Mouse (Mus musculus) intestine, embryonic 14.5 days (tissue): Measurements from ENCODE around the gene Cfap298. TPM values are rescaled to one million over a fixed set of nuclear protein-coding genes. Genes with fewer than 3 reads are reported as not detected.

ENCODE experiments used
- ATAC-seq: fragments of 200-750 bp; cut with Nextera tagmentation; replicated peaks from 2 replicates; pipeline ENCODE4 v1.8.0; 2017; ENCODE audit warnings: low read depth, moderate number of reproducible peaks, moderate TSS enrichment, moderate library complexity; ENCODE audit not compliant: low FRiP score, low TSS enrichment
- DNase-seq: peaks from one replicate; pipeline ENCODE4 v3.0.0-alpha.2; 2018; ENCODE audit warnings: low spot score
- H3K27ac ChIP-seq: fragments of 300-500 bp; sonication (generic); 2 replicates; pipeline ENCODE4 v1.5.1; 2014; ENCODE audit warnings: low read depth, mild to moderate bottlenecking, control low read depth
- H3K27me3 ChIP-seq: fragments of 300-500 bp; sonication (generic); replicated peaks from 2 replicates; pipeline ENCODE4 v1.6.1; 2014; ENCODE audit warnings: low read length, control low read depth; ENCODE audit not compliant: control insufficient read depth, insufficient read depth
- H3K36me3 ChIP-seq: fragments of 300-500 bp; sonication (generic); 2 replicates; pipeline ENCODE4 v1.6.1; 2014; ENCODE audit warnings: low read length, control low read depth; ENCODE audit not compliant: control insufficient read depth, insufficient read depth
- H3K4me1 ChIP-seq: fragments of 300-500 bp; sonication (generic); replicated peaks from 2 replicates; pipeline ENCODE4 v1.6.1; 2014; ENCODE audit warnings: low read length, control low read depth, mixed read lengths; ENCODE audit not compliant: control insufficient read depth, insufficient read depth
- H3K4me2 ChIP-seq: fragments of 300-500 bp; sonication (generic); 2 replicates; pipeline ENCODE4 v1.6.1; 2014; ENCODE audit warnings: low read length
- H3K4me3 ChIP-seq: fragments of 300-500 bp; sonication (generic); 2 replicates; pipeline ENCODE4 v1.5.1; 2014; ENCODE audit warnings: low read depth, low read length, control low read depth, mixed read lengths
- H3K9ac ChIP-seq: fragments of 300-500 bp; sonication (generic); 2 replicates; pipeline ENCODE4 v1.6.1; 2014; ENCODE audit warnings: mild to moderate bottlenecking, low read length
- H3K9me3 ChIP-seq: fragments of 300-500 bp; sonication (generic); 2 replicates; pipeline ENCODE4 v1.6.1; 2016; ENCODE audit warnings: low read length, control low read depth; ENCODE audit not compliant: control insufficient read depth
- WGBS: fragments of 180-500 bp; shearing (Covaris S2); extraction: QIAGEN DNeasy Blood & Tissue Kit; methylation state at CpG from one replicate; pipeline ENCODE4 v1.1.7; 2014; 5-methylcytosine and 5-hydroxymethylcytosine counted together
- polyA plus RNA-seq: library from polyadenylated mRNA; unstranded; fragments of >200 nt; fragmentation: Nextera tagmentation; extraction: Ambion mirVana; gene quantifications from 2 replicates; pipeline ENCODE4 v1.2.1, GENCODE M21; 2014

Cfap298 gene
- polyA plus RNA-seq, 1 experiment from 2014 or later, result 35.7 TPM

GRCm38 (mm10) chr16:90953147-90953546 lies 18.2 kb upstream of the Cfap298 start:
- Histone ChIP-seq H3K27ac (no peak overlapping the region), H3K4me3 (no peak overlapping the region), H3K9me3 (no peaks in the 10 kb centered on the region), H3K36me3 (peaks cover 30% of the 10 kb centered on the region; the same call in 1 of the 2 replicates), H3K27me3 (no peaks in the 10 kb centered on the region), H3K4me1 (no peaks in the 10 kb centered on the region), H3K9ac (no peak overlapping the region), H3K4me2 (no peak overlapping the region)
- WGBS, result 88% methylated on average over 9 of the region's 9 CpGs
- ATAC-seq (no peak), DNase-seq (no peak)

GRCm38 (mm10) chr16:90950354-90950963 lies 15.5 kb upstream of the Cfap298 start:
- peak; percentile 45 for DNase-seq
- Histone ChIP-seq H3K9me3 (no peaks in the 10 kb centered on the region), H3K4me3 (no peak overlapping the region), H3K27ac (no peak overlapping the region), H3K36me3 (peaks cover 26% of the 10 kb centered on the region; the same call in 1 of the 2 replicates), H3K27me3 (no peaks in the 10 kb centered on the region), H3K9ac (no peak overlapping the region), H3K4me2 (no peak overlapping the region), H3K4me1 (no peaks in the 10 kb centered on the region)
- no peak for ATAC-seq
- WGBS, result 54% methylated on average over 17 of the region's 17 CpGs

- ATAC-seq, result no peak
- H3K27ac ChIP-seq, result no peak overlapping the region
- peak; percentile 21 for DNase-seq
- H3K4me1 ChIP-seq, result no peaks in the 10 kb centered on the region
- peaks cover 34% of the 10 kb centered on the region; the same call in 1 of the 2 replicates for H3K36me3 ChIP-seq
- WGBS, result 79% methylated on average over 8 of the region's 8 CpGs
- no peaks in the 10 kb centered on the region for H3K27me3 ChIP-seq
- H3K9me3 ChIP-seq, result no peaks in the 10 kb centered on the region
- no peak overlapping the region for H3K4me2 ChIP-seq
- H3K9ac ChIP-seq, result no peak overlapping the region
- no peak overlapping the region for H3K4me3 ChIP-seq
These were observed 12.1 kb upstream of the Cfap298 start for GRCm38 (mm10) chr16:90946977-90947376.

- no peak for DNase-seq
- WGBS, result 88% methylated on average over 7 of the region's 7 CpGs
- Histone ChIP-seq H3K9me3 (no peaks in the 10 kb centered on the region), H3K4me2 (no peak overlapping the region), H3K4me1 (no peaks in the 10 kb centered on the region), H3K36me3 (peaks cover 30% of the 10 kb centered on the region), H3K9ac (no peak overlapping the region), H3K4me3 (no peak overlapping the region), H3K27me3 (no peaks in the 10 kb centered on the region), H3K27ac (no peak overlapping the region)
- ATAC-seq, result no peak
These were observed 6.3 kb upstream of the Cfap298 start for GRCm38 (mm10) chr16:90941246-90941645.

GRCm38 (mm10) chr16:90934193-90934686 lies 674 bp downstream of the Cfap298 start:
- Histone ChIP-seq H3K4me2 (peak overlapping the region; percentile 78), H3K9me3 (no peaks in the 10 kb centered on the region), H3K4me3 (peak overlapping the region; percentile 83), H3K36me3 (peaks cover 10% of the 10 kb centered on the region), H3K9ac (peak overlapping the region; percentile 73), H3K27ac (peak overlapping the region; percentile 75), H3K4me1 (no peaks in the 10 kb centered on the region), H3K27me3 (no peaks in the 10 kb centered on the region)
- DNase-seq (no peak), ATAC-seq (peak; percentile 75)
- WGBS, result 2% methylated on average over 38 of the region's 38 CpGs

GRCm38 (mm10) chr16:90933534-90934176 lies 1.3 kb downstream of the Cfap298 start:
- H3K9ac ChIP-seq, result peak overlapping the region; percentile 73
- no peaks in the 10 kb centered on the region for H3K4me1 ChIP-seq
- peak overlapping the region; percentile 83 for H3K4me3 ChIP-seq
- WGBS, result 25% methylated on average over 13 of the region's 13 CpGs
- H3K27me3 ChIP-seq, result no peaks in the 10 kb centered on the region
- H3K9me3 ChIP-seq, result no peaks in the 10 kb centered on the region
- peak overlapping the region; percentile 75; the same call in 1 of the 2 replicates for H3K27ac ChIP-seq
- H3K36me3 ChIP-seq, result peaks cover 9% of the 10 kb centered on the region
- ATAC-seq (no peak), DNase-seq (peak; percentile 31)
- peak overlapping the region; percentile 78 for H3K4me2 ChIP-seq

GRCm38 (mm10) chr16:90927446-90927845 lies 7.5 kb downstream of the Cfap298 start:
- H3K27me3 ChIP-seq, result no peaks in the 10 kb centered on the region
- H3K4me2 ChIP-seq, result no peak overlapping the region
- ATAC-seq (no peak), DNase-seq (peak; percentile 35)
- peaks cover 10% of the 10 kb centered on the region for H3K36me3 ChIP-seq
- no peak overlapping the region for H3K27ac ChIP-seq
- no peak overlapping the region for H3K4me3 ChIP-seq
- WGBS, result 84% methylated on average over 4 of the region's 4 CpGs
- no peaks in the 10 kb centered on the region for H3K9me3 ChIP-seq
- no peaks in the 10 kb centered on the region for H3K4me1 ChIP-seq
- H3K9ac ChIP-seq, result no peak overlapping the region

- peaks cover 10% of the 10 kb centered on the region for H3K36me3 ChIP-seq
- H3K9me3 ChIP-seq, result no peaks in the 10 kb centered on the region
- peak; percentile 60 for ATAC-seq
- 26% methylated on average over 5 of the region's 5 CpGs for WGBS
- no peaks in the 10 kb centered on the region for H3K4me1 ChIP-seq
- no peak overlapping the region for H3K9ac ChIP-seq
- DNase-seq, result peak; percentile 79
- H3K4me2 ChIP-seq, result no peak overlapping the region
- no peak overlapping the region for H3K4me3 ChIP-seq
- H3K27me3 ChIP-seq, result no peaks in the 10 kb centered on the region
- H3K27ac ChIP-seq, result no peak overlapping the region
These were observed 9.5 kb downstream of the Cfap298 start for GRCm38 (mm10) chr16:90925461-90925860.
